16 mouse cellular contexts compared by ENCODE assay signal in the genomic region with DNA sequence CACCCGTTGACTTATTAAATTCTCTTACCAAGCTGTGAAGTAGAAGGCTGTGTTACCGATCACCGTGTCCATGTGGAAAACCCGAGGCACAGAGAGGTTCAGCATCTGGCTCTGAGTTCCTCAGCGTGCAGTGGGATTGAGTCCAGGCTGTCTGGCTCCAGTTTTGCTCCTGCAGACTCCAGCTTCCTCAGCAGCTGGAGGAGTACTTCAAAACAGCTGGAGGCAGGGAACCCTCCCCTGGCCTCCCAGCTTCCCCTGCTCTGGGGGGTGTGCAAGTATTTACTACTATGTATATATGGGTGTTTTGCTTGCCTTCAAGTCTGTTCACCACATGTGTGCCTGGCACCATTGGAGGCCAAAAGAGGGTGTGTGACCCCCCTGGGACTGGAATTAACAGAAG. TPM values are rescaled to one million over a fixed set of nuclear protein-coding genes. Genes with fewer than 3 reads are reported as not detected.
A peak's percentile ranks its signal among the peaks of the same experiment; 100 is the strongest.
DNase-seq lines count a peak whose midpoint lies in the region; ATAC-seq and TF ChIP-seq lines count a peak whose summit lies in the region.
"Had no signal": no experiment of that assay in that cellular context is flagged by ENCODE, and none has a peak within 500 bp of the region (broad histone marks: within the 10 kb centered on the region; RNA-seq: fewer than 3 reads in every experiment).

No protein-coding gene starts in this region.

- no peak overlapping the region for H3K4me3 ChIP-seq in lung, embryonic 14.5 days (ENCODE audit: low read depth, low read length)
- H3K4me3 ChIP-seq in embryonic facial prominence, embryonic 14.5 days (ENCODE audit: low read depth, low read length) = no peak overlapping the region
- no peak overlapping the region for H3K4me3 ChIP-seq in heart, embryonic 10.5 days
- H3K4me3 ChIP-seq in limb, embryonic 12.5 days (replicated peaks) = no peak overlapping the region
- H3K4me3 ChIP-seq: erythroblast, embryonic 14.5 days; liver, embryonic 15.5 days had no signal

- peaks cover 50% of the 10 kb centered on the region for H3K4me1 ChIP-seq in lung, embryonic 14.5 days (ENCODE audit: insufficient read depth)
- peaks cover 36% of the 10 kb centered on the region for H3K4me1 ChIP-seq in embryonic facial prominence, embryonic 14.5 days (ENCODE audit: control insufficient read depth, insufficient read depth, low read length)
- peaks cover 65% of the 10 kb centered on the region for H3K4me1 ChIP-seq in heart, embryonic 10.5 days
- H3K4me1 ChIP-seq in limb, embryonic 12.5 days (replicated peaks) = peaks cover 63% of the 10 kb centered on the region

- peak; percentile 61 for ATAC-seq in lung, embryonic 14.5 days (ENCODE audit: insufficient read depth)
- ATAC-seq in embryonic facial prominence, embryonic 14.5 days (ENCODE audit: low read depth) = peak; percentile 35; the same call in 1 of the 2 replicates
- ATAC-seq in limb, embryonic 12.5 days (ENCODE audit: insufficient number of reproducible peaks, insufficient read depth, low FRiP score, low TSS enrichment, low read depth) = no peak
- ATAC-seq: Patski had no signal

- H3K9me3 ChIP-seq in lung, embryonic 14.5 days (ENCODE audit: low read depth, low read length) = no peaks in the 10 kb centered on the region
- H3K9me3 ChIP-seq in embryonic facial prominence, embryonic 14.5 days (ENCODE audit: control insufficient read depth, low read length) = no peaks in the 10 kb centered on the region
- H3K9me3 ChIP-seq in heart, embryonic 10.5 days = no peaks in the 10 kb centered on the region
- H3K9me3 ChIP-seq in limb, embryonic 12.5 days = 0 out of 2 replicates have a peak, but pooled peaks cover 3% of the 10 kb centered on the region
- H3K9me3 ChIP-seq: liver, embryonic 15.5 days had no signal

- no peak overlapping the region for H3K9ac ChIP-seq in lung, embryonic 14.5 days
- H3K9ac ChIP-seq in embryonic facial prominence, embryonic 14.5 days (ENCODE audit: low read depth, low read length) = no peak overlapping the region
- H3K9ac ChIP-seq in limb, embryonic 12.5 days (replicated peaks) = no peak overlapping the region
- H3K9ac ChIP-seq: liver, embryonic 15.5 days had no signal

- WGBS in lung, embryonic 14.5 days = 56% methylated on average over 5 of the region's 5 CpGs
- WGBS in embryonic facial prominence, embryonic 14.5 days = 46% methylated on average over 5 of the region's 5 CpGs
- WGBS in heart, embryonic 10.5 days = 78% methylated on average over 5 of the region's 5 CpGs
- WGBS in limb, embryonic 12.5 days = 53% methylated on average over 5 of the region's 5 CpGs

- H3K27me3 ChIP-seq in lung, embryonic 14.5 days (ENCODE audit: insufficient read depth, low read length) = no peaks in the 10 kb centered on the region
- H3K27me3 ChIP-seq in embryonic facial prominence, embryonic 14.5 days (replicated peaks; ENCODE audit: control insufficient read depth, insufficient read depth, low read length) = 0 out of 2 replicates have a peak, but pooled peaks cover 4% of the 10 kb centered on the region
- H3K27me3 ChIP-seq in heart, embryonic 10.5 days (ENCODE audit: insufficient read depth, poor library complexity, severe bottlenecking) = 0 out of 2 replicates have a peak, but pooled peaks cover 5% of the 10 kb centered on the region
- H3K27me3 ChIP-seq in limb, embryonic 12.5 days = peaks cover 39% of the 10 kb centered on the region
- H3K27me3 ChIP-seq: CH12.LX had no signal

- H3K4me2 ChIP-seq in lung, embryonic 14.5 days = no peak overlapping the region
- H3K4me2 ChIP-seq in embryonic facial prominence, embryonic 14.5 days (ENCODE audit: low read depth, low read length) = no peak overlapping the region
- no peak overlapping the region for H3K4me2 ChIP-seq in limb, embryonic 12.5 days
- H3K4me2 ChIP-seq: liver, embryonic 15.5 days; midbrain, embryonic 11.5 days had no signal

- peak; percentile 88 for DNase-seq in lung, embryonic 14.5 days
- no peak for DNase-seq in lung, postnatal 36 days
- DNase-seq in embryonic facial prominence, embryonic 14.5 days (ENCODE audit: low spot score) = peak; percentile 87
- no peak for DNase-seq in heart, embryonic 10.5 days (ENCODE audit: low spot score)
- DNase-seq in retina, postnatal 1 day = no peak
- no peak for DNase-seq in frontal cortex, postnatal 25 days (ENCODE audit: low spot score in 2 of 2)
- DNase-seq: kidney, adult 18-20 months; thymus, adult 2 months had no signal

- no peak for TF ChIP-seq CTCF in lung, embryonic 14.5 days (IDR thresholded peaks at IDR 0.05; ENCODE audit: low read depth)

- no peaks in the 10 kb centered on the region for H3K36me3 ChIP-seq in lung, embryonic 14.5 days (ENCODE audit: insufficient read depth)
- H3K36me3 ChIP-seq in embryonic facial prominence, embryonic 14.5 days (ENCODE audit: control insufficient read depth, insufficient read depth, low read length) = no peaks in the 10 kb centered on the region
- H3K36me3 ChIP-seq in heart, embryonic 10.5 days = no peaks in the 10 kb centered on the region
- H3K36me3 ChIP-seq in limb, embryonic 12.5 days = no peaks in the 10 kb centered on the region
- H3K36me3 ChIP-seq: liver, embryonic 15.5 days had no signal

- peak overlapping the region; percentile 71; the same call in 1 of the 2 replicates for H3K27ac ChIP-seq in lung, embryonic 14.5 days (ENCODE audit: low read depth)
- no peak overlapping the region for H3K27ac ChIP-seq in embryonic facial prominence, embryonic 14.5 days (replicated peaks; ENCODE audit: low read depth, low read length)
- peak overlapping the region; percentile 36; the same call in 1 of the 2 replicates for H3K27ac ChIP-seq in heart, embryonic 10.5 days
- 0 out of 2 replicates have a peak overlapping the region, but pooled peaks have one; percentile 8 for H3K27ac ChIP-seq in limb, embryonic 12.5 days
- H3K27ac ChIP-seq: liver, embryonic 15.5 days had no signal

RNA-seq across cellular contexts. Expression of gene 1700122O11Rik, which starts 9.8 kb away (rescaled TPM):
- polyA plus RNA-seq in lung, embryonic 14.5 days (2014; fragmentation: Nextera tagmentation; extraction: Ambion mirVana) = not detected in 2 replicates
- not detected in 2 replicates for polyA plus RNA-seq in embryonic facial prominence, embryonic 14.5 days (2014; fragmentation: Nextera tagmentation; extraction: Ambion mirVana)
- polyA plus RNA-seq in heart, embryonic 10.5 days (2016; fragmentation: Nextera tagmentation; extraction: Ambion mirVana) = not detected in 2 replicates
- polyA plus RNA-seq in limb, embryonic 12.5 days (2016; fragmentation: Nextera tagmentation; extraction: Ambion mirVana) = not detected in 2 replicates
- polyA plus RNA-seq: brain, embryonic 14.5 days; erythroblast, embryonic 14.5 days; hindbrain, embryonic 11.5 days; liver, embryonic 15.5 days; midbrain, embryonic 11.5 days; Patski; thymus, adult 2 months had no signal

Comparison
In these comparisons a context has a peak if more than half of its experiments do, and no peak if none do; other contexts are left out.
1. DNase-seq: peak in lung, embryonic 14.5 days (single experiment) and embryonic facial prominence, embryonic 14.5 days (single experiment); none in lung, postnatal 36 days (single experiment), heart, embryonic 10.5 days (single experiment), retina, postnatal 1 day (single experiment) and frontal cortex, postnatal 25 days (0 of 2).